Mouse (Mus musculus) layer of hippocampus, postnatal 14 days (tissue): ENCODE measurements around the gene Fam71e1. TPM values are rescaled to one million over a fixed set of nuclear protein-coding genes. Genes with fewer than 3 reads are reported as not detected.

Experiments used
- DNase-seq, 2 experiments: peaks; one replicate each; pipeline ENCODE4 v3.0.0; 2021 to 2022; ENCODE audit warnings: low spot score in 2 of 2, mixed read lengths in 1 of 2
- total RNA-seq, 2 experiments: library from RNA; stranded (reverse); gene quantifications; 2 replicates each; pipeline ENCODE4 v1.2.3; 2021

Fam71e1 gene
- total RNA-seq, 2 experiments from 2014 or later, result 29.8 to 48.4 TPM

GRCm38 (mm10) chr7:44470696-44471612 lies 25.4 kb upstream of the Fam71e1 start:
- no peak for DNase-seq

GRCm38 (mm10) chr7:44471880-44472557 lies 24.4 kb upstream of the Fam71e1 start:
- no peak for DNase-seq

- no peak for DNase-seq
Observed at GRCm38 (mm10) chr7:44472558-44472885, 23.9 kb upstream of the Fam71e1 start.

GRCm38 (mm10) chr7:44472961-44473646 lies 23.3 kb upstream of the Fam71e1 start:
- no peak for DNase-seq

- no peak for DNase-seq
Observed at GRCm38 (mm10) chr7:44474419-44474818, 22.0 kb upstream of the Fam71e1 start.

GRCm38 (mm10) chr7:44475046-44475614 lies 21.3 kb upstream of the Fam71e1 start:
- DNase-seq, result no peak

- DNase-seq, result no peak
Observed at GRCm38 (mm10) chr7:44482836-44483435, 13.4 kb upstream of the Fam71e1 start.

GRCm38 (mm10) chr7:44484109-44484508 lies 12.3 kb upstream of the Fam71e1 start:
- no peak for DNase-seq

GRCm38 (mm10) chr7:44484841-44485571 lies 11.4 kb upstream of the Fam71e1 start:
- DNase-seq, result peak; percentile 78 to 83

GRCm38 (mm10) chr7:44485572-44486195 lies 10.7 kb upstream of the Fam71e1 start:
- no peak for DNase-seq

- DNase-seq, result no peak
Observed at GRCm38 (mm10) chr7:44486927-44487575, 9.3 kb upstream of the Fam71e1 start.

GRCm38 (mm10) chr7:44487936-44488335 lies 8.4 kb upstream of the Fam71e1 start:
- DNase-seq, result no peak

GRCm38 (mm10) chr7:44488545-44488944 lies 7.8 kb upstream of the Fam71e1 start:
- DNase-seq, result no peak

GRCm38 (mm10) chr7:44490281-44490680 lies 6.1 kb upstream of the Fam71e1 start:
- DNase-seq, result no peak

GRCm38 (mm10) chr7:44491391-44491790 lies 5.0 kb upstream of the Fam71e1 start:
- no peak for DNase-seq

- no peak for DNase-seq
Observed at GRCm38 (mm10) chr7:44492166-44492826, 4.1 kb upstream of the Fam71e1 start.

- no peak for DNase-seq
Observed at GRCm38 (mm10) chr7:44494681-44495080, 1.7 kb upstream of the Fam71e1 start.

- no peak for DNase-seq
Observed at GRCm38 (mm10) chr7:44495086-44495485, 1.3 kb upstream of the Fam71e1 start.

GRCm38 (mm10) chr7:44496771-44497109 lies 359 bp downstream of the Fam71e1 start:
- no peak for DNase-seq
